Mouse (Mus musculus): ENCODE measurements around the gene Mast3. TPM values are rescaled to one million over a fixed set of nuclear protein-coding genes. Genes with fewer than 3 reads are reported as not detected.

Gene Mast3
- total RNA-seq, 1 experiment from 2014 or later = 9.6 TPM

DNA sequence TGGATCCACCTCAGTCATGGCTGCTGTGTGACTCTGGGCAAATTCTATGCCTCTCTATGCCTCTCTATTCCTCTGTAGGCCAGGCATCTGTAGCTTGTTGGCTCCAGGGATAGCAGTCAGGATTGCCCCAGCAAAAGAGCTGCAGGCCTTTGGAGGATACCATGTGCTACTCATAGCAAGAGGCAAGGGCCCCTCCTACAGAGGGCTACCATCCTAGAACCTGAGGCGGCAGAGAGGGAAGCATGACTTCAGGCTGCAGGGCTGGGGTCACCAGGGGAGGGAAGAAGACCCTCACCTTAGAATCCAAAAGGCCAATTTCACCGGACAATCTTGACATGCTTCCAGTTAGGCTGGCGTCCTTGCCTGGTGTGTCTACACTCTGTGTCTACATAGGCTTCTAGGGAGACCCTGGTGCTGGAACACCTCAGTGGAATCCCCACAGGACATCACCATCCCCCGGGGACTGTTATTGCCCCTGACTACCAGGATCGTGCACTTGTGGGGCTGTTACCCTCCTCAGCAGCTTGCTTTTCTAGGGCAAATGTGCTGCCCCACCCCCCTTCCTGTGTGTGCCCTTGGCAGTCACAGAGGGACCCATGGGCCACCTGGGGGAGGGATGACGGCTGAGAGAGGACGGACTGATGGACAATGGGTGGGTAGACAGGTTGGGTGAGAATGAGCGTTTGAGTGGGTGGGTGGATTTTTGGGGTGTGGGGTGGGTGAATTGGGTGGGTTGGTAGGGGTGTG is 4.3 kb upstream of the Mast3 start:
- no peak for ATAC-seq (replicated peaks; ENCODE audit: insufficient number of reproducible peaks, low FRiP score, low TSS enrichment, poor library complexity, severe bottlenecking)

DNA sequence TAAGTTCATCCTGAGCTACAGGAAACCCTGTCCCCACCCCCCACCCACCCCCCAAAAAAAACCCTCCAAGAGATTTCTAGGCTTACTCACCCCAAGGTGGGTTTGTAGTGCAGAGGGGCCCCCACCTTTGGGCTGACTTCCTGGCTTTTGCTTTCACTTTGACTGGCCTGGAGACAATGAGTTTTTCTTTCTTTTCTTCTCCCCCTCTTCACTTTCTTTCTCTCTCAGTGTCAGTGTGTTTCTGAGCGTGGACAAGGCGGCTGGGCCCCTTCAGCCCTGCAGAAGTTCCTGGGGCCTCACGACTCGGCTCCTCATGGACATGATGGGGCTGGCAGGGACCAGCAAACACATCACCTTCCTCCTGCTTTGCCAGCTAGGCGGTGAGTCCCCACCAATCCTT is 3.4 kb upstream of the Mast3 start, which contains the start of gene Il12rb1:
TSS of gene Il12rb1 (plus strand) at position 211 of the 400 bp plus-strand sequence.
- no peak for ATAC-seq (replicated peaks; ENCODE audit: insufficient number of reproducible peaks, low FRiP score, low TSS enrichment, poor library complexity, severe bottlenecking)

DNA sequence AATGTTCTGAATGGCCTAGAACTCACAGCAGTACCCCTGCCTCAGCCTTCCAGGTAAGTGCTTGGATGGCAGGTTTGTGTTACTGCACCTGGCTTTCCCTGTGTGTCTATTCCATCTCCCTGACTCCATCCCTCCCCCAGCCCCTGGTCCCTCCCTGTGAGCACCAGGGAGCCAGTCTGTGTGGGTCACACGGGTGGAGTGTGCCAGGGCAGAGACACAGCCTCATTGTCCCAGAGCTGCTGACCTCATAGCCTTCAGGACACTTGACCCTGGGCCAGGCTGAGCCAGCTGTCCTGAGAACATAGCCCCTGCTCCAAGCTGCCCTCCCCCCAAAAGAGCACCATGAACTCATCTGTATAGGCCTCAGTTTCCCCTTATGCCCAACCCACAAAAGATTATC is 2.5 kb upstream of the Mast3 start:
- no peak for ATAC-seq (replicated peaks; ENCODE audit: insufficient number of reproducible peaks, low FRiP score, low TSS enrichment, poor library complexity, severe bottlenecking)

DNA sequence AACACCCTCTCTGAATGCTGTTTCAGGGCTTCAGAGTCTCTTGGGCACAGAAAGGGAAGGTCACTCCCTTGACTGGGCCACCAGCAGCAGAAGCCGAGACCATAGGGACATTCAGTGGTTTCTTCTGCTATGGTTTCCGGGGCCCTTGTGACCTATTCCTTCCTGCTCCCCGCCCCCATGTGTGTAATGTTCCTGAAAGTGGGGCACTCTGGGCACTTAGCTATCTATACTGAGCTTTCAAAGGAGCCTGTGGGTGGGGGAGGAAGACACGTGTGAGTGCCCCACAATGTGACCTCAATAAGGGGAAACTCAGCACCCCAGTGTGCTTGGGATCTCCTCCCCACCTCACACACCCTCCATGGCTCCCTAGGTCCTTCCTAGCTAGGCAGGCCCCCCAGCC is 1.7 kb upstream of the Mast3 start:
- ATAC-seq (replicated peaks; ENCODE audit: insufficient number of reproducible peaks, low FRiP score, low TSS enrichment, poor library complexity, severe bottlenecking) = peak; percentile 61

DNA sequence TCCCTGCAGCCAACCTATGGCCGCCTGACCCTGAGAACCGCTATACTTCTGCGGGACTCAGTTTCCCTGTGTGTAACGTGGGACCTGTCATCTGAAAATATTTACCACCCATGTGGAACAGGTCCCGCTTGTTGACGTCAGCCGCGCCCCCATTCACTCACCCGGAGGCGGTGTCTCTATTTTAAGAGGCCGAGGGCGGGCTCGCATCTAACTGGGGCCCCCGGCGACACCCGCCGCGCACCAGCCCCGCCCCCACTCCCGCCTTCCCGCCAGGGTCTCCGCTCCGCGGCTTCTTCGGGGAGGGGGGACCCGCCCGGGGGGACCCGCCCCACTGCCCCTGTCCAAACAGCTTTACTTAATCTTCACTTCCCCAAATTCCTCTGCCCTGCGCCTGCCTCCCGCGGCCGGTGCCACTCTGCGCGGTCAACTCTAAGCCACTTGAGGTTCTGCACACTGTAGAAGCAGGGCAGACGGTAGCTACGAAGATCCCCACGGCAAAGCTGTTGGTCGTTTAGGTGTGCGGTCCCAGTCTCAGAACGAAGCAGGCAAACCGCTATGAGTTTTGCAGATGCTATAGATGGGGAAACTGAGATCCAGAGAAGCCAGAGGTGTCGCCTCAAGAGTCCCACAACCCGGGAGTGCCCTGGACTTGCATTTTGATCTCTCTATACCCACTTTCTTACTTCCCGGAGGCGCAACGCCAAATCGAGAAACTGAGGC is 933 bp downstream of the Mast3 start:
- peak; percentile 44 for ATAC-seq (replicated peaks; ENCODE audit: insufficient number of reproducible peaks, low FRiP score, low TSS enrichment, poor library complexity, severe bottlenecking)

DNA sequence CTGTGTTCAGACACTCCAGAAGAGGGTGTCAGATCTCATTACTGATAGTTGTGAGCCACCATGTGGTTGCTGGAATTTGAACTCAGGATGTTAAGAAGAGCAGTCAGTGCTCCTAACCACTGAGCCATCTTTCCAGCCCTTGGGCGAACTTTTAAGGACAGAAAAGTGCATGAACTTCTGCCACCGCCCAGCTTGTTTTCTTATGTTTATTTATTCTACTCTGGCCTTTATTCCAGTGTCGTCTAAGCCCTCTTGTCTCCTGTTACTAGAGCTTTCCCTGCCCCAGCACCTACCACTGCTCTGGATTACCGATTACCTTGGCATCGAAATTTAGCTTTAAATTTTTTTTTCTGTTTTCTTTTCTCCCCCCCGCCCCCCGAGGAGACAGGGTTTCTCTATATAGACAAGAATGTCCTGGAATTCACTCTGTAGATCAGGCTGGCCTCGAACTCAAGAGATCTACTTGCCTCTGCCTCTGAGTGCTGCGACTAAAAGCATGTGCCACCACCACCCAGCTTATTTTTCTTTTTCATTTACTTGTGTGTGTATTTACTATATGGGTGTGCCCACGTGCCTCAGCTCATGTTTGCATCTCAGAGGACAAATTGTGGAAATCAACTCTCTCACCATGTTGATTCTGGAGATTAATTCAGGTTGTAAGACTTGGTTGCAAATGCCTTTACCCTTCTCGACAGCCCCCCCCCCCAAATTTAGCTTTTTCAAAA is 1.9 kb downstream of the Mast3 start:
- ATAC-seq (replicated peaks; ENCODE audit: insufficient number of reproducible peaks, low FRiP score, low TSS enrichment, poor library complexity, severe bottlenecking) = no peak

DNA sequence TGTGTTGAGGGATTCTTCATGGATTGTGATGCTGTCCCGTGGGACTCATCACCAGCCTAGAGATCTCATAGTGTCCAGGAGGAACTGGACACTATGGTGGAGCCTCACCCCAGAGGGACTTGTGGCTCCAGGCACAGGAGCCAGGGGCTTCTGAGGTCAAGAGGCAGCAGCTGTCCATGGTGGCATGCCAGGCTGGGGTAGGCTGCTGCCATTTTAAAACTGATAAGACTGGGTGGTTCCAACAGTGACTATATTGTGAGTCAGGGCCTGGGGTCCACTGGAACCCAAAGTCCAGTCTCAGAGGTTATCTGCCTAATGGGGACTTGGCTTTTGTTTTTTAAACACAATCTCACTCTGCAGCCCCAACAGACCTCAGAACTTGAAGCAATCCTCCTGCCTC is 3.0 kb downstream of the Mast3 start:
- ATAC-seq (replicated peaks; ENCODE audit: insufficient number of reproducible peaks, low FRiP score, low TSS enrichment, poor library complexity, severe bottlenecking) = no peak

DNA sequence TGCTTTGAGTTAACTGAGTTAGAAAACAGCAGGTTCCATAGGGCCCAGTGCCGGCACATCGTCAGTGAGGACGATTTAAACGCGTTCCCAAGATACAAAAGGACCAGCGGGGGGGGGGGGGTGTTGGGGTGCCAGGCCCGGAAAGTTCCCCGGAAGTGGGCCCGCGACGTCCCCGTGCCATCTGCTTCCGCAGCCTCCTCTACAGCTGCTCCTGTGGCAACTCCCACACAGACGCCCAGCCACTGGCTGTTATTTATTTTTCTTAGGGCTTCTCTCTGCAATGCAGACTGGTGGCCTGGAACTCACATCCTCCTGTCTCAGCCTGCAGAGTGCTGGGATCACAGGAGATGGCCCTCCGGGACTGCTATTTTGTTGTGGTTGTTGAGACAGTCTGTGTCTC is 3.7 kb downstream of the Mast3 start:
- ATAC-seq (replicated peaks; ENCODE audit: insufficient number of reproducible peaks, low FRiP score, low TSS enrichment, poor library complexity, severe bottlenecking) = no peak

DNA sequence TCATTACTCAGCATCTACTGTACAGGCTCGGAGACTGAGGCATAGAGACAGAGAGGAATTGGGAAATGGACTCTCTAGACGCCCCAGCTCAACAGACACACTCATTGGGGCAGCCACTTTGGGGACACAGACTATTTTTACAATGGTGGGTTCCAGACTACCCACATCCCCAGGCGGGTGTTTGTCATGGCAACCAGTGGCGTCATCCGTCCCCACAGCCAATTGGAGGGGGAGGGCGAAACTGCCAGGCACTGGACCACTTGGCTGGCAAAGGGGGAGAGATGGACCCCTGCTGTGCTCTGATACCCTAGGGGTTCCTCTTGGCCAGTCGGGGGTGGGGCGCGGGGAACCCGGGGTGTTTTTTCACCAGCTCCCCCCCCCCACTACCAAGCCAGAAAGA is 4.2 kb downstream of the Mast3 start:
- ATAC-seq (replicated peaks; ENCODE audit: insufficient number of reproducible peaks, low FRiP score, low TSS enrichment, poor library complexity, severe bottlenecking) = no peak

DNA sequence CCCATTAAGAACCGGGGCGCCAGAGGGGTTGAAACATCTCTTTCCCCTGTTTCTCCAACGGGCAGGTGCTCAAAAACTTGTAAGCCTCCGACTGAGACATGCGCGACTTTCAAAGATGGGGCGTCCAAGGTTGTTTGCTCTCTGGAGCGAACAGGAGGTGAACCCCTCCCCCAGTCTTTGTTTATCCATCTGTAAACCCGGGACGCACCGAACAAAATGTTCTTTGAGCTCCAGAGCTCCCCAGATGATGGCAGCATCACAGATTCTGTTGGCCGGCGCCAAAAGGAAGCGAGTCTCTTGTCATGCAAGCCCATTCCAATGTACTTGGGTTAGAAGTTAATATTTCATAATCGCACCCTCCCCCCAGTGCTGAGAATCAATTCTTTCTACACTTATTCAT is 6.6 kb downstream of the Mast3 start:
- ATAC-seq (replicated peaks; ENCODE audit: insufficient number of reproducible peaks, low FRiP score, low TSS enrichment, poor library complexity, severe bottlenecking) = no peak

DNA sequence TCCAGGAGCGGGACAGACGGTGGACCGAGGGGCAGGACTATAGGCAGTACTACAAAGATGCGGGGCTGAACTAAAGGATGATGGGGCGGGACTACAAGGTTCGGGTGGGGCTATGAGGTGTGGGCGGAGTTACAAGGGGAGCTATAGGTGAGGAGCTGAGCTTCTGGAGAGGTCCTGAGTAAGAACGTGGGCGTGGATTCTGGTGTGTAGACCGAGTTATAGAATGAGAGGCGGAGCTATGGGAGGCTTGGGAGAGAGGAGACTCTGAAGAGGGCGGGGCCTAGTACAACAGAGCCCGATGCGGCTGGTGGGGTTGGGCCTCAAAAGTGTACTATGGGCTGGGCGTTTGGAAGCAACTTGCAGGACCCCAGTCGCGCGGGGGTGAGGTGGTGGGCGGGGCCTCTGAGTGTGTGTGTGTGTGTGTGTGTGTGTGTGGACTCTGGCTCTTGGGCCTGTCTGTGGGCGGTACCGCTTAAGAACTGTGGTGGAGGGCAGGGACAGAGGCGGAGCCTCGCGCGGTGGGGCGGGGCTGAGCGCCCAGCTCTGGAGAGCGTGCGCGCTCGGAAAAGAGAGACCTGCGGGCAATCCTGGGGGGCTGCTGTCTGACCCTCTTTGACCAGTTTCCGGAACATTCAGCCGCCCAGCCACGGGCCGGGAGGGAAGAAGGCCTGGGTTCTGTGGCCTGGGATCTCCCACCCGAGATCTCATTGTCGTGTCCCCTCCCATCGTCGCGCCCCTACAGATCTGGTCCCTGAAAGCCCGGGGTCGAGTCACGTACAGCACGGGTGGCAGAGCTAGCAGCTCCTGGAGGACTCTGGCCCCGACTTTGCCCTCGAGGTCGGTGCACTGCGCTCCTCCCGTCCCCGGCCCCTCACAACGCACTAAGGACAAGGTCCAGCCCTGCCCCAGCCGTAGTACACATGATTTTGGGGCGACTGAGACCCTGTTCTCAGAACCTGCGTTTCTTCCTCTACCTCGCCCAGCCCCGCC is 7.5 kb downstream of the Mast3 start:
- ATAC-seq (replicated peaks; ENCODE audit: insufficient number of reproducible peaks, low FRiP score, low TSS enrichment, poor library complexity, severe bottlenecking) = peak; percentile 39

DNA sequence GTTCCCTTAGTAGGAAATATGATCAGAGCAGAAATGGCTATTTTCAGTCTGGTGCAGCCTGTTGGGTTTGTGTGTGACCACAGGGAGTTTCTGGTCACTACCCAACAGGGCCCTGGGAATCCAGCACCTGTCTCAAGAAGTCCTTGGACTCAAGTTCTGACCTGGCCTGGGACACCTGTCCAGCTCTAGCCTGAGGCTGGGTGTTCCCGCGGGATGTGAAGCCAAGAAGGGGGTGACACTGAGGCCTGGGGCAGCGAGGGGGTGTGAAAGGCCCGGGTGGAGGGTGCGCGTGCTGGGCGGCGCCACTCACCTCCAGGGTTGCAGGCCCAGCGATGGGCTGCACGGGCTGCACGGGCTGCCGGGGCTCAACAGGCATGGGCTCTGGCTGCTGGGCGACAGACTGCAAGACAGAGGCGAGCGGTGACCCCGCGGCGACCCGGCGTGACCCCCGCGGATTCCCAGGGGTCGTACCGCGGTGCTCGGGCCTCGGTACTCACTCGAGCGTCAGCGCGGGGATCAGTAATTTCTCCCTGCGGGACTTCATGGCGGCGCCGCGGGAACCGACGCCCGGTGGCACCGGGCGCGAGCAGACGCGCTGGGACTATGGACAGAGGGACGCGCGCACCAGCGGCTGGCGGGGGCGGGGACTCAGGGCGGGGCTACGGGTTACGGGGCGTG is 8.3 kb downstream of the Mast3 start:
- ATAC-seq (replicated peaks; ENCODE audit: insufficient number of reproducible peaks, low FRiP score, low TSS enrichment, poor library complexity, severe bottlenecking) = no peak

DNA sequence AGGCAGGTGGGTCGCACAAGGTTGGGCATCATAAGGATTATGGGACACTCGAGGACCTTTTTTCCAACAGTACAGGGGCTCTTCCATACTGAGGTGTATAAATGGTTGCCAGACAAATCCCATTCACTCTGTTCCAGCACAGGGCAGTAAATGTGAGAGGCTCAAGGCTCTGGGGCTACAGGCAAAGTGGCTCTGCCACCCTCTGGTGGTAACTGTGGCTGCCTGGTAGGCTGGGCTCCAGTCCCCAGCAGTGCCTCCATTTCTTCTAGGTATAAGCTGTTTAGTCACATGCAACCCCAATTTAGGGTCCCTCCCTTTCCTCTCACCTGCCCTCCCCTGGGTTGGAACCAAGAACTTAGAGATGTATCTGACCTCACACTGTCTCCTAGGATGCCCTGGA is 9.5 kb downstream of the Mast3 start:
- no peak for ATAC-seq (replicated peaks; ENCODE audit: insufficient number of reproducible peaks, low FRiP score, low TSS enrichment, poor library complexity, severe bottlenecking)

DNA sequence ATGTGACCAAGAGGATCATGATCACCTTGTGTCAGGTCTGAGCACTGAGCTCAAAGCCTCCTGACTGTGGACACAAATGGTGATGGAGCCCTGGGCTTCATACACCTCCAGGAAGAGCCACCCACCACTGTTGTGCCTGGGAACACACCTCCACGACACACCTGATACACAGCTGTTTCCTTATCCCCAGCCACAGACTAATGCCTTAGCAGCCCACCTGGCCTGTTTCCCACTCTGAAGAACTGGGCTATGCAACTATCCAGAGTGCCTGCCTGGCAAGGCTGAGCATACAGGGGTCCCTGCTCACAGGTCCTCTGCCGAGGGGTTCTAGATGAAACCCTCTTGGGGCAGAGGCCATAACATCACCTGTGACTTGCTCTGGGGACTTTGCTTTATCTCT is 10.6 kb downstream of the Mast3 start:
- no peak for ATAC-seq (replicated peaks; ENCODE audit: insufficient number of reproducible peaks, low FRiP score, low TSS enrichment, poor library complexity, severe bottlenecking)

DNA sequence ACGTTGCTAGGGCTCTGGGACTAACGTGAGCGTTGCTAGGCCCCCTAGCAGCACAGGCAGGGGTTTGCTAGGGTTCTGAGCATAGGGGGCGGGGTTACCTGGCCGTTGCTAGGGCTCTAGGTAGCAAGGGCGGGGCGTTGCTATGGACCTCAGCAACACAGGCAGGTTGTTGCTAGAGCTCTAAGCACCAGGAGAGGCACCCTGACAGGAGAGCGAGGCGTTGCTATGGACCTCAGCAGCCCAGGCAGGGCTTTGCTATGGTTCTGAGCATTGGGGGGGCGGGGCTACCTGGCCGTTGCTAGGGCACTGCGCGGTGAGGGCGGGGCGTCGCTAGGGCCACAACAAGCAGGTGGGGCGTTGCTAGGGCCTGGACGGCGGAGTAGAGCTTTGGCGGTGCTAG is 12.2 kb downstream of the Mast3 start:
- peak; percentile 14 for ATAC-seq (replicated peaks; ENCODE audit: insufficient number of reproducible peaks, low FRiP score, low TSS enrichment, poor library complexity, severe bottlenecking)

DNA sequence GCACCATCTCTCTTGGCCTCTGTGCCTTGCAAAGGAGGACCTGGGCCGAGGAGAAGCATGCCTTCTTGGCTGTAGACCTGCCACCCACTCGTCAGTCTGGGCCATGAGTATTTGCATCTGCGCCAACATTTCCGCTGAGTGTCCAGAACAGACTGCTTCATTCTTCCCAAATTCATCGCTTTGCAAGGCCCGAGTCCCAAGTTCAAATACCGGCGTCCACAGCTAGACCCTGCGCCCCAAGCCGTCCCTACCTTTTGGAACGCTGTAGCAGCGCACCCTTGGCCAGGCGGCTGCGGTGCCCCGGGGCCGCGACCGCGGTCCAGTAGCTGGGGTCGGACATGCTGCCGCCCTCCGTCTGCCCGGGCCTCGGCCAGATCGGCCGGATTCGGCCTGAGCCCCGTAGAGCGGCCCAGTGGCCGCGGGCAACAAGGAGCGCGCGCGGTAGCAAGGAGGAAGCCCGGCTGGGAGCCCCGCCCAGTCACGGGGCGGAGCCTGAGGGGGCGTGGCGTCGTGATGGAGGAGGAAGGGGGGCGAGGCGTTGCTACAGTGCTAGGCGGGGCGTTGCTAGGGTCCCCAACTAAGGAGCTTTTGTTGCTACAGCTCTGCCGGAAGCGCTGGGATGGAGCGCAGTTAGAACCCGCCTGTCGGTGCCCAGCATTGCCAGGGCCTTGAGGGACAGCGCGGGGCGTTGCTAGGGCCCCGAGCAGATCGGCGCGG is 12.7 kb downstream of the Mast3 start:
- peak; percentile 60 for ATAC-seq (replicated peaks; ENCODE audit: insufficient number of reproducible peaks, low FRiP score, low TSS enrichment, poor library complexity, severe bottlenecking)

DNA sequence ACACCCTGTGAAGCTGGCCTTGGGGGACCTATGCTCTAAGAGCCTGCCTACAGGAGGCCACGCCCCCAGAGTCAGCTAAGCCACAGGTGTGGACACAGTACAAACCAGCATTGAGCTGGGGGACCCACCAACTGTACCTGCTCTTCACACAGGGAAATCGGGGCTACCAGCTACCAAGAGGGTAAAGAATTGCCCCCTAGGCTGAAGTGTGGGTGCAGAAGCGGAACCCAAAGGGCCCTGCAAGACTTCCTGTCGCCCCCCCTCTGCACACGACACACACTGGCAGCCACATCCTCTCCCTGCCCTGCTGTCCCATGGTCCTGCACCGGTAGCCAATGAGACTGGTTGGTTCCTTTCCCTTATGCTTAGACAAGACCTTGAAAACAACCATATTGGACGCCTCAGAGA is 13.6 kb downstream of the Mast3 start:
- peak; percentile 68 for ATAC-seq (replicated peaks; ENCODE audit: insufficient number of reproducible peaks, low FRiP score, low TSS enrichment, poor library complexity, severe bottlenecking)
